Mouse (Mus musculus) heart, postnatal 0 days (tissue): ENCODE measurements around the gene Prelid1.

Source experiments
- CTCF ChIP-seq: IDR thresholded peaks from 2 replicates; pipeline ENCODE4 v1.5.1; 2016; ENCODE audit warnings: antibody characterized with exemption, control low read depth, low read depth
- EP300 ChIP-seq: IDR thresholded peaks from 2 replicates; pipeline ENCODE4 v1.6.1; 2016; ENCODE audit warnings: antibody characterized with exemption, low read depth

DNA sequence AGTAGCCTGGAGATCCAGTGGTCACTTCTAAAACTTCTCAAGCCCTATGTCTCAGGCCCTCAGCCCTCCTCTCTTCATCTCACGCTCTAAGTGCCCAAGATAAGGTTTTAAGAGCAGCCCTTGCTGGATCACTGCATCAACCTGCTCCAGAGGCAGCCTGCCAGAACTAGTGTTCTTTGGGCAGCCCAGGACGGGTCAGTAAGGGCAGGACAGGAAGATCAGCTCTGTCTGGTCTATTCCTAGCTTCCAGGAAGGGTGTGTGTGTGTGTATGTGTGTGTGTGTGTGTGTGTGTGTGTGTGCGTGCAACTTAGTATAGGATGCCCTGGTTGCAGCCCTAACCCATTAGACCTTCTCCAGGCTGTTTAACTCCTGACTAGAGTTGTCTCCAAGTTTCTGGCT, 49.9 kb downstream of the Prelid1 start:
- TF ChIP-seq CTCF = no peak
- no peak for TF ChIP-seq EP300
